Mouse (Mus musculus) midbrain, embryonic 11.5 days (tissue): ENCODE data around the gene Ccdc83. TPM values are rescaled to one million over a fixed set of nuclear protein-coding genes. Genes with fewer than 3 reads are reported as not detected.

ENCODE experiments used
- ATAC-seq: fragments of 200-750 bp; cut with Nextera tagmentation; 2 replicates; pipeline ENCODE4 v1.8.0; 2017; ENCODE audit warnings: moderate TSS enrichment, moderate library complexity; ENCODE audit not compliant: low FRiP score
- DNase-seq: peaks from one replicate; pipeline ENCODE4 v3.0.0; 2015; ENCODE audit warnings: low spot score; ENCODE audit errors: missing footprints
- H3K27ac ChIP-seq: fragments of 300-500 bp; sonication (generic); 2 replicates; pipeline ENCODE4 v1.5.1; 2014; ENCODE audit warnings: low read depth, low read length
- H3K27me3 ChIP-seq: fragments of 300-500 bp; sonication (generic); 2 replicates; pipeline ENCODE4 v1.6.1; 2014; ENCODE audit warnings: mild to moderate bottlenecking, low read length, moderate library complexity, mixed read lengths; ENCODE audit not compliant: control insufficient read depth, insufficient read depth
- H3K36me3 ChIP-seq: fragments of 300-500 bp; sonication (generic); 2 replicates; pipeline ENCODE4 v1.6.1; 2014; ENCODE audit warnings: mild to moderate bottlenecking, low read length, moderate library complexity, mixed read lengths; ENCODE audit not compliant: control insufficient read depth, insufficient read depth
- H3K4me1 ChIP-seq: fragments of 300-500 bp; sonication (generic); 2 replicates; pipeline ENCODE4 v1.6.1; 2014; ENCODE audit warnings: low read length; ENCODE audit not compliant: control insufficient read depth, insufficient read depth
- H3K4me2 ChIP-seq: fragments of 300-500 bp; sonication (generic); 2 replicates; pipeline ENCODE4 v1.6.1; 2014; ENCODE audit warnings: mild to moderate bottlenecking, moderate library complexity
- H3K4me3 ChIP-seq: fragments of 300-500 bp; sonication (generic); 2 replicates; pipeline ENCODE4 v1.5.1; 2014; ENCODE audit warnings: low read depth, low read length
- H3K9ac ChIP-seq: fragments of 300-500 bp; sonication (generic); 2 replicates; pipeline ENCODE4 v1.6.1; 2014; ENCODE audit warnings: low read length
- H3K9me3 ChIP-seq: fragments of 300-500 bp; sonication (generic); 2 replicates; pipeline ENCODE4 v1.6.1; 2016; ENCODE audit warnings: low read length; ENCODE audit not compliant: control insufficient read depth
- WGBS: fragments of 180-500 bp; shearing (Covaris S2); extraction: QIAGEN DNeasy Blood & Tissue Kit; methylation state at CpG from one replicate; pipeline ENCODE4 v1.1.7; 2014; 5-methylcytosine and 5-hydroxymethylcytosine counted together
- polyA plus RNA-seq: library from polyadenylated mRNA; unstranded; fragments of >200 nt; fragmentation: Nextera tagmentation; extraction: Ambion mirVana; gene quantifications from 2 replicates; pipeline ENCODE4 v1.2.1, GENCODE M21; 2014

Gene Ccdc83
- polyA plus RNA-seq, 1 experiment from 2014 or later = 0.11 TPM

- Histone ChIP-seq H3K36me3 (peaks cover 3% of the 10 kb centered on the region), H3K4me2 (no peak overlapping the region), H3K27me3 (no peaks in the 10 kb centered on the region), H3K4me3 (no peak overlapping the region), H3K27ac (no peak overlapping the region), H3K4me1 (no peaks in the 10 kb centered on the region), H3K9me3 (no peaks in the 10 kb centered on the region), H3K9ac (no peak overlapping the region)
- ATAC-seq (no peak), DNase-seq (no peak)
- WGBS = 87% methylated on average over 2 of the region's 2 CpGs
These were observed 63.6 kb downstream of the Ccdc83 start for GRCm38 (mm10) chr7:90201877-90202465.

GRCm38 (mm10) chr7:90200251-90200650 lies 65.3 kb downstream of the Ccdc83 start:
- H3K9ac ChIP-seq = no peak overlapping the region
- H3K4me3 ChIP-seq = no peak overlapping the region
- no peaks in the 10 kb centered on the region for H3K27me3 ChIP-seq
- H3K4me1 ChIP-seq = no peaks in the 10 kb centered on the region
- no peak overlapping the region for H3K27ac ChIP-seq
- no peaks in the 10 kb centered on the region for H3K9me3 ChIP-seq
- peaks cover 3% of the 10 kb centered on the region for H3K36me3 ChIP-seq
- no peak for DNase-seq
- 92% methylated on average over 5 of the region's 5 CpGs for WGBS
- no peak overlapping the region for H3K4me2 ChIP-seq
- ATAC-seq = no peak

DNA sequence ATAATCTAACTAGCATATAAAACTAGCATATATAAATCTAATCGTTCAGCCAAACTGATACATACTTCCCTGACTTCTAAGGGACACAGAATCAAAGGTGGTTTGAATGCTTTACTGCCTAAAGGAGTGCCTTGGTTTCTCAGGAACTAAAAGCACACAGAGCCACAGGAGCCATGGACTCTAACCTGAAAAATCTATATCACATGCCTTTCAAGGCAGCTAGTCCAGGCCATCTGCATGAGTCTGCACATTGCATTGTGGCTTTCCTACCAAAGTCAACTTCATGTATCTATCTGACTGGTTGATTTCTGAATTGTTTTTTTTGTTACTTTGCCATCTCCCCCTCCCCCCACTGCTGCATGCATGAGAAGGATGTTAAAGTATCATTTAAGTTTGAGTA lies 84.9 kb downstream of the Ccdc83 start:
- DNase-seq = no peak
- no peak for ATAC-seq
- Histone ChIP-seq H3K27me3 (no peaks in the 10 kb centered on the region), H3K4me1 (no peaks in the 10 kb centered on the region), H3K36me3 (peaks cover 7% of the 10 kb centered on the region; the same call in 1 of the 2 replicates), H3K27ac (no peak overlapping the region), H3K9me3 (no peaks in the 10 kb centered on the region), H3K9ac (no peak overlapping the region), H3K4me2 (no peak overlapping the region), H3K4me3 (no peak overlapping the region)
- WGBS = 100% methylated on average over 1 of the region's 1 CpGs

- 90% methylated on average over 2 of the region's 2 CpGs for WGBS
- peaks cover 9% of the 10 kb centered on the region; the same call in 1 of the 2 replicates for H3K36me3 ChIP-seq
- H3K27ac ChIP-seq = no peak overlapping the region
- H3K9me3 ChIP-seq = no peaks in the 10 kb centered on the region
- H3K4me1 ChIP-seq = no peaks in the 10 kb centered on the region
- no peak overlapping the region for H3K4me2 ChIP-seq
- H3K4me3 ChIP-seq = no peak overlapping the region
- H3K9ac ChIP-seq = no peak overlapping the region
- no peak for ATAC-seq
- no peaks in the 10 kb centered on the region for H3K27me3 ChIP-seq
- no peak for DNase-seq
These were observed 90.0 kb downstream of the Ccdc83 start for GRCm38 (mm10) chr7:90175576-90175975.

Other genes with a start within 250 kb of the Ccdc83 start
- gene Picalm, start 135.6 kb downstream of the Ccdc83 start, polyA plus RNA-seq = 34.5 and 35.7 TPM in 2 replicates
- 3.8 and 4.7 TPM in 2 replicates for gene Sytl2, start 36.5 kb upstream of the Ccdc83 start, polyA plus RNA-seq
- gene Ccdc89, start 160.8 kb upstream of the Ccdc83 start, polyA plus RNA-seq = 3.6 and 3.9 TPM in 2 replicates
- gene Crebzf, start 177.0 kb upstream of the Ccdc83 start, polyA plus RNA-seq = 49.9 and 52.3 TPM in 2 replicates
- gene Tmem126a, start 191.5 kb upstream of the Ccdc83 start, polyA plus RNA-seq = 116 and 123 TPM in 2 replicates
- gene Tmem126b, start 210.2 kb upstream of the Ccdc83 start, polyA plus RNA-seq = 46.9 and 48.2 TPM in 2 replicates
- 1.8 and 2.5 TPM in 2 replicates for gene Dlg2, start 210.9 kb upstream of the Ccdc83 start, polyA plus RNA-seq